Mouse (Mus musculus): Measurements from ENCODE around the gene Gys1. TPM values are rescaled to one million over a fixed set of nuclear protein-coding genes. Genes with fewer than 3 reads are reported as not detected.

Gys1 gene
- polyA plus RNA-seq, 1 experiment from 2014 or later, result 29.2 TPM

DNA sequence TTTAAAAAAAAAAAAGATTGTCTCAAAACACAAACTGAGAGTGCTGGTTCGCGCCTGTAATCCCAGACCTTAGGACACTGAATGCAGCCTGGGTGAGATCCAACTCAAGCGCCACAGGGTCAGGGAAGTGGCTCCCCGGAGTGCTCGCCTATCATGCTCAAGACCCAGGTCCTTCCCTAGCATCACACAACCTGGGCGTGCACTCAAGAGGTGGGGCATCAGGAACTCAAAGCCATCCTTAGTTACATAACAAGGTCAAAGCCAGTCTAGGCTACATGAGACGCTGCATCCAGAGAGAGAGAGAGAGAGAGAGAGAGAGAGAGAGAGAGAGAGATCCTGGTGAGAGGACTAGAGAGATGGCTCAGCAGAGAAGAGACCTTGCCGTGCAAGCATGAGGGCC, 8.1 kb upstream of the Gys1 start:
- Histone ChIP-seq H3K9me3 (ENCODE audit: control insufficient read depth, low read length) (no peaks in the 10 kb centered on the region), H3K4me2 (replicated peaks; ENCODE audit: low read depth, low read length) (no peak overlapping the region), H3K36me3 (ENCODE audit: control insufficient read depth, insufficient read depth, low read length) (peaks cover 26% of the 10 kb centered on the region), H3K9ac (ENCODE audit: low read depth, low read length) (no peak overlapping the region), H3K4me1 (replicated peaks; ENCODE audit: control insufficient read depth, insufficient read depth, low read length) (no peaks in the 10 kb centered on the region), H3K27ac (ENCODE audit: low read depth, low read length) (no peak overlapping the region), H3K4me3 (ENCODE audit: low read depth, low read length) (no peak overlapping the region), H3K27me3 (ENCODE audit: control insufficient read depth, insufficient read depth, low read length) (no peaks in the 10 kb centered on the region)
- 90% methylated on average over 8 of the region's 8 CpGs for WGBS
- DNase-seq (ENCODE audit: low spot score), result no peak
- no peak for ATAC-seq (ENCODE audit: low FRiP score)

DNA sequence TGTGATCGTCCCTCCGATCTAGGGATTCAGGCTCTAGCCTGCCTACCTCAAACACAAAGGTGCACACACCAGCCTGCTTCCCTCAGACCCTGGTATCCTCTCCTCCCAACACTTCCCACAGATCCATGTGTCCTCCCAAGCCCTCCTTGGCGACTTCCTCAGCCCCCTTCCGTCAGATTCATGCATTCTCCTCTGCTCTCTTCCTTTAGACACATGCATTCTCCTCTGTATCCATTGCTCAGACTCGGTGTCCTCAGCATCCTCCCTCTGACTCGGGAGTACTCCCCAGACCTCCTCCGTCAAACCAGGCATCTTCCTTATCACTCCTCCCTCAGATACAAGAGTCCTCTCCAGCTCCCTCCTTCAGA, 825 bp upstream of the Gys1 start:
- DNase-seq (ENCODE audit: low spot score) (no peak), ATAC-seq (ENCODE audit: low FRiP score) (no peak)
- no peaks in the 10 kb centered on the region for H3K27me3 ChIP-seq (ENCODE audit: control insufficient read depth, insufficient read depth, low read length)
- no peaks in the 10 kb centered on the region for H3K9me3 ChIP-seq (ENCODE audit: control insufficient read depth, low read length)
- H3K4me2 ChIP-seq (replicated peaks; ENCODE audit: low read depth, low read length), result peak overlapping the region; percentile 91
- peak overlapping the region; percentile 81 for H3K9ac ChIP-seq (ENCODE audit: low read depth, low read length)
- peak overlapping the region; percentile 91 for H3K4me3 ChIP-seq (ENCODE audit: low read depth, low read length)
- H3K27ac ChIP-seq (ENCODE audit: low read depth, low read length), result no peak overlapping the region
- whole genome bisulfite sequencing, result 1% methylated on average over 7 of the region's 7 CpGs
- peaks cover 6% of the 10 kb centered on the region for H3K36me3 ChIP-seq (ENCODE audit: control insufficient read depth, insufficient read depth, low read length)
- peaks cover 15% of the 10 kb centered on the region for H3K4me1 ChIP-seq (replicated peaks; ENCODE audit: control insufficient read depth, insufficient read depth, low read length)

DNA sequence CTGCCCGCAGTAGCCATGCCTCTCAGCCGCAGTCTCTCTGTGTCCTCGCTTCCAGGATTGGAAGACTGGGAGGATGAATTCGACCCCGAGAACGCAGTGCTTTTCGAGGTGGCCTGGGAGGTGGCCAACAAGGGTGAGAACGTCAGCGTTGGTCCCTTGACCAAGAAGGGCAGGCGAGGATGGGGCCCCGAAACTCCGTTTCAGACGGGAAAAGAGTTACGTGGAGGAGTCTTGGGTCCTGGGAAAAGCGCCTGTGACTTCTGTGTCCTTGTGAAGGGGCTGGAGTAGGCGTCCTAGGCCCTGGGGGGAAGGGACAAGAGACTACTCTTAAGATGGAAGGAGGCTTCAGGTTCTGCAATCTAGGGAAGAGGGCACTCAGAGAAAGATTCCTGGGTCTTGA, 394 bp downstream of the Gys1 start:
- Histone ChIP-seq H3K4me3 (ENCODE audit: low read depth, low read length) (peak overlapping the region; percentile 91), H3K27ac (ENCODE audit: low read depth, low read length) (0 out of 2 replicates have a peak overlapping the region, but pooled peaks have one; percentile 7), H3K4me2 (replicated peaks; ENCODE audit: low read depth, low read length) (peak overlapping the region; percentile 68), H3K4me1 (replicated peaks; ENCODE audit: control insufficient read depth, insufficient read depth, low read length) (peaks cover 15% of the 10 kb centered on the region), H3K9ac (ENCODE audit: low read depth, low read length) (peak overlapping the region; percentile 84), H3K9me3 (ENCODE audit: control insufficient read depth, low read length) (no peaks in the 10 kb centered on the region), H3K36me3 (ENCODE audit: control insufficient read depth, insufficient read depth, low read length) (peaks cover 3% of the 10 kb centered on the region; the same call in 1 of the 2 replicates), H3K27me3 (ENCODE audit: control insufficient read depth, insufficient read depth, low read length) (no peaks in the 10 kb centered on the region)
- DNase-seq (ENCODE audit: low spot score), result no peak
- 4% methylated on average over 16 of the region's 16 CpGs for WGBS
- ATAC-seq (ENCODE audit: low FRiP score), result peak; percentile 1; the same call in 1 of the 2 replicates

DNA sequence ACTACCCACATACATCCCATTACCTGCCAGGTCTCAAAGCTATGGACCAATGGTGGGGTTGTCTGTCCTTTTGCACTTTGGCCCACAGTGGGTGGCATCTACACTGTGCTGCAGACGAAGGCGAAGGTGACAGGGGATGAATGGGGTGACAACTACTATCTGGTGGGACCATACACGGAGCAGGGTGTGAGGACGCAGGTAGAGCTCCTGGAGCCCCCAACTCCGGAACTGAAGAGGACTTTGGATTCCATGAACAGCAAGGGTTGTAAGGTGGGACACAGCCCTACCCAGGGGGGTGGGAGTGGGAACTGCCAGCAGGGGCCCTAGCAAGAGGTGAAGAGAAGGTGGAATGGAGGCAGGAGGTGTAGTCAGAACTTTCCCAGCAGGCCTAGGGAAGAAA, 1.8 kb downstream of the Gys1 start:
- no peak for ATAC-seq (ENCODE audit: low FRiP score)
- H3K9ac ChIP-seq (ENCODE audit: low read depth, low read length), result no peak overlapping the region
- no peak for DNase-seq (ENCODE audit: low spot score)
- H3K36me3 ChIP-seq (ENCODE audit: control insufficient read depth, insufficient read depth, low read length), result peaks cover 3% of the 10 kb centered on the region; the same call in 1 of the 2 replicates
- no peaks in the 10 kb centered on the region for H3K27me3 ChIP-seq (ENCODE audit: control insufficient read depth, insufficient read depth, low read length)
- H3K4me2 ChIP-seq (replicated peaks; ENCODE audit: low read depth, low read length), result no peak overlapping the region
- 91% methylated on average over 5 of the region's 5 CpGs for WGBS
- H3K27ac ChIP-seq (ENCODE audit: low read depth, low read length), result no peak overlapping the region
- H3K4me3 ChIP-seq (ENCODE audit: low read depth, low read length), result no peak overlapping the region
- no peaks in the 10 kb centered on the region for H3K9me3 ChIP-seq (ENCODE audit: control insufficient read depth, low read length)
- H3K4me1 ChIP-seq (replicated peaks; ENCODE audit: control insufficient read depth, insufficient read depth, low read length), result peaks cover 15% of the 10 kb centered on the region

GRCm38 (mm10) chr7:45437046-45437445, 2.4 kb downstream of the Gys1 start:
- DNase-seq (ENCODE audit: low spot score) (no peak), ATAC-seq (ENCODE audit: low FRiP score) (no peak)
- H3K36me3 ChIP-seq (ENCODE audit: control insufficient read depth, insufficient read depth, low read length), result peaks cover under 1% of the 10 kb centered on the region; the same call in 1 of the 2 replicates
- no peaks in the 10 kb centered on the region for H3K9me3 ChIP-seq (ENCODE audit: control insufficient read depth, low read length)
- H3K27ac ChIP-seq (ENCODE audit: low read depth, low read length), result no peak overlapping the region
- no peak overlapping the region for H3K9ac ChIP-seq (ENCODE audit: low read depth, low read length)
- no peak overlapping the region for H3K4me3 ChIP-seq (ENCODE audit: low read depth, low read length)
- H3K4me2 ChIP-seq (replicated peaks; ENCODE audit: low read depth, low read length), result no peak overlapping the region
- H3K27me3 ChIP-seq (ENCODE audit: control insufficient read depth, insufficient read depth, low read length), result no peaks in the 10 kb centered on the region
- H3K4me1 ChIP-seq (replicated peaks; ENCODE audit: control insufficient read depth, insufficient read depth, low read length), result peaks cover 15% of the 10 kb centered on the region
- 24% methylated on average over 6 of the region's 6 CpGs for WGBS

- Histone ChIP-seq H3K4me2 (replicated peaks; ENCODE audit: low read depth, low read length) (no peak within 1 kb of the TSS), H3K9ac (ENCODE audit: low read depth, low read length) (no peak within 1 kb of the TSS), H3K36me3 (ENCODE audit: control insufficient read depth, insufficient read depth, low read length) (no peaks in the 10 kb centered on the region), H3K9me3 (ENCODE audit: control insufficient read depth, low read length) (no peaks in the 10 kb centered on the region), H3K4me1 (replicated peaks; ENCODE audit: control insufficient read depth, insufficient read depth, low read length) (peaks cover 15% of the 10 kb centered on the region), H3K27ac (ENCODE audit: low read depth, low read length) (no peak within 1 kb of the TSS), H3K4me3 (ENCODE audit: low read depth, low read length) (no peak within 1 kb of the TSS), H3K27me3 (ENCODE audit: control insufficient read depth, insufficient read depth, low read length) (no peaks in the 10 kb centered on the region)
- ATAC-seq (ENCODE audit: low FRiP score), result no peak
- no peak for DNase-seq (ENCODE audit: low spot score)
- 25% methylated on average over 19 of the region's 19 CpGs for WGBS
Measured at GRCm38 (mm10) chr7:45437521-45438276, 3.1 kb downstream of the Gys1 start, which contains the start of gene Ruvbl2. TSS of gene Ruvbl2 (minus strand) at chr7:45438096.

- DNase-seq (ENCODE audit: low spot score) (no peak), ATAC-seq (ENCODE audit: low FRiP score) (no peak)
- Histone ChIP-seq H3K4me2 (replicated peaks; ENCODE audit: low read depth, low read length) (no peak overlapping the region), H3K9ac (ENCODE audit: low read depth, low read length) (no peak overlapping the region), H3K27me3 (ENCODE audit: control insufficient read depth, insufficient read depth, low read length) (no peaks in the 10 kb centered on the region), H3K36me3 (ENCODE audit: control insufficient read depth, insufficient read depth, low read length) (no peaks in the 10 kb centered on the region), H3K9me3 (ENCODE audit: control insufficient read depth, low read length) (no peaks in the 10 kb centered on the region), H3K4me3 (ENCODE audit: low read depth, low read length) (no peak overlapping the region), H3K4me1 (replicated peaks; ENCODE audit: control insufficient read depth, insufficient read depth, low read length) (no peaks in the 10 kb centered on the region), H3K27ac (ENCODE audit: low read depth, low read length) (no peak overlapping the region)
- 90% methylated on average over 22 of the region's 22 CpGs for WGBS
Measured at GRCm38 (mm10) chr7:45443526-45444420, 9.1 kb downstream of the Gys1 start.

GRCm38 (mm10) chr7:45446589-45446988, 11.9 kb downstream of the Gys1 start:
- no peaks in the 10 kb centered on the region for H3K27me3 ChIP-seq (ENCODE audit: control insufficient read depth, insufficient read depth, low read length)
- no peaks in the 10 kb centered on the region for H3K9me3 ChIP-seq (ENCODE audit: control insufficient read depth, low read length)
- H3K4me2 ChIP-seq (replicated peaks; ENCODE audit: low read depth, low read length), result no peak overlapping the region
- DNase-seq (ENCODE audit: low spot score), result no peak
- no peak overlapping the region for H3K4me3 ChIP-seq (ENCODE audit: low read depth, low read length)
- no peaks in the 10 kb centered on the region for H3K4me1 ChIP-seq (replicated peaks; ENCODE audit: control insufficient read depth, insufficient read depth, low read length)
- no peak overlapping the region for H3K9ac ChIP-seq (ENCODE audit: low read depth, low read length)
- no peaks in the 10 kb centered on the region for H3K36me3 ChIP-seq (ENCODE audit: control insufficient read depth, insufficient read depth, low read length)
- H3K27ac ChIP-seq (ENCODE audit: low read depth, low read length), result no peak overlapping the region
- ATAC-seq (ENCODE audit: low FRiP score), result no peak
